Mouse (Mus musculus) liver, embryonic 12.5 days (tissue): ENCODE results near the gene Spred3. TPM values are rescaled to one million over a fixed set of nuclear protein-coding genes. Genes with fewer than 3 reads are reported as not detected.

Experiments
- ATAC-seq: fragments of 200-750 bp; cut with Nextera tagmentation; 2 replicates; pipeline ENCODE4 v1.8.0; 2017; ENCODE audit warnings: moderate number of reproducible peaks, mild to moderate bottlenecking, moderate library complexity
- H3K27ac ChIP-seq: fragments of 300-500 bp; sonication (generic); 2 replicates; pipeline ENCODE4 v1.5.1; 2016; ENCODE audit warnings: mild to moderate bottlenecking
- H3K27me3 ChIP-seq: fragments of 300-500 bp; sonication (generic); replicated peaks from 2 replicates; pipeline ENCODE4 v1.6.1; 2016; ENCODE audit warnings: mild to moderate bottlenecking, moderate library complexity
- H3K36me3 ChIP-seq: fragments of 300-500 bp; sonication (generic); 2 replicates; pipeline ENCODE4 v1.6.1; 2016; ENCODE audit warnings: mild to moderate bottlenecking, moderate library complexity
- H3K4me1 ChIP-seq: fragments of 300-500 bp; sonication (generic); 2 replicates; pipeline ENCODE4 v1.6.1; 2016
- H3K4me2 ChIP-seq: fragments of 300-500 bp; sonication (generic); 2 replicates; pipeline ENCODE4 v1.6.1; 2016; ENCODE audit warnings: mild to moderate bottlenecking, moderate library complexity
- H3K4me3 ChIP-seq: fragments of 300-500 bp; sonication (generic); 2 replicates; pipeline ENCODE4 v1.5.1; 2016; ENCODE audit warnings: mild to moderate bottlenecking, moderate library complexity
- H3K9ac ChIP-seq: fragments of 300-500 bp; sonication (generic); 2 replicates; pipeline ENCODE4 v1.6.1; 2016; ENCODE audit warnings: mild to moderate bottlenecking, moderate library complexity
- H3K9me3 ChIP-seq: fragments of 300-500 bp; sonication (generic); replicated peaks from 2 replicates; pipeline ENCODE4 v1.6.1; 2016; ENCODE audit warnings: mild to moderate bottlenecking, moderate library complexity
- WGBS: fragments of 180-500 bp; shearing (Covaris S2); methylation state at CpG from one replicate; pipeline ENCODE4 v1.1.7; 2016; ENCODE audit not compliant: insufficient replicate concordance; 5-methylcytosine and 5-hydroxymethylcytosine counted together
- polyA plus RNA-seq: library from polyadenylated mRNA; unstranded; fragments of >200 nt; fragmentation: Nextera tagmentation; extraction: Ambion mirVana; gene quantifications from 2 replicates; pipeline ENCODE4 v1.2.1, GENCODE M21; 2016

Spred3 gene
- polyA plus RNA-seq, 1 experiment from 2014 or later, result 0.72 TPM

DNA sequence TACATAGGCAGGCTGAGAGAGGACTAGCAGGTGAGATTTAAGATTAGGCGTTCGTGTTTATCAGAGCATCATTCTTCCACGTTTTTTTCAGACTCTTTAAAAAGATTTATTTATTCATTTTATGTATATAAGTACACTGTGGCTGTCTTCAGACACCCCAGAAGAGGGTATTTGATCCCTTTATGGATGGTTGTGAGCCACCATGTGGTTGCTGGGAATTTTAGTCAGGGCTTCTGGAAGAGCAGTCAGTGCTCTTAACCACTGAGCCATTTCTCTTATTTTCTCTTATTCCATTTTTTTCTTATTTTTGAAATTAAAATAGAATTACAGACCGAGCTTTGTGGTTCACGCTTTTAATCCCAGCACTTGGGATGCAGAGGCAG is 10.6 kb upstream of the Spred3 start:
- Histone ChIP-seq H3K4me1 (peaks cover 24% of the 10 kb centered on the region), H3K36me3 (peaks cover 27% of the 10 kb centered on the region), H3K27me3 (no peaks in the 10 kb centered on the region), H3K9me3 (no peaks in the 10 kb centered on the region), H3K9ac (0 out of 2 replicates have a peak overlapping the region, but pooled peaks have one; percentile 86), H3K27ac (no peak overlapping the region), H3K4me2 (peak overlapping the region; percentile 88), H3K4me3 (peak overlapping the region; percentile 84)
- ATAC-seq, result 0 out of 2 replicates have a peak, but pooled peaks have one; percentile 8
- WGBS, result 37% methylated on average over 5 of the region's 5 CpGs

DNA sequence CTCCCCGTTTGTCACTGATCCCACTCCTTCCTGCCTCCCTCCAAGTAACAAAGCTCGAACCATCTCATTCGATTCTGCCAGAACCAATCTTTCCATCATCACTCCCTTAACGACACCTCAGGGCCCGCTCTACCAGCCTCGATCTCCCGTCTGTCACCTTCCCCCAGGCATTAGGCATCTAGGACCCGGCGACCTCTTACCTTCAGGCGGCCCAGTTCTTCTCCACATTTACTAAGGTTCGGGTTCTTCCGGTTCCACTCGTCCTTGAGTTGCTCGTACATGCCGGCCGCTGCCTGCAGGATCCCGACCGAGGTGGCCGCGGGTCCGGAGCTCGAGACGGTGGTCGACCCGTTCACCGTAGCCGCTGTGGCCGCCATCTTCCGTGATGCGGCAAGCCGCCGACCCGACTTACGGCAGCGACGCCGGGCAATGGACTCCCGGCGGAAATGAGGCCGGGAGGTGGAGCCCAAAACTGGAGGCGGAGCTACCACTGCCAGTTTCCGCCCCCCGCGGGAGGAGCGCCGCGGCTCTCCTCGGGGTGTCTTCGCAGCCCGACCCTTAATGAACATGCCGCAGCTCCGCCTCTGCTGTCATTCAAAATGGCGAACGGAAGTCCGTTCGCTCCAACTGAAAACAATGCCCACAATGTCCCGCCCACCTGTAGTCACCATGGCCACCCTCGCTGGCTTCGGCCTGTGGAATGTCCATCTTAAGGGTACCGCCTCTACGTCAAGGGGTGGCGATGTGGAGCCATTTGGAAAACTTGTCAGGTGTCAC is 10.1 kb upstream of the Spred3 start, which contains the start of gene Psmd8:
Gene Psmd8 (minus strand): TSS at position 625 of the 777 bp plus-strand sequence.
- under 1% methylated on average over 62 of the region's 62 CpGs for WGBS
- ATAC-seq, result peak; percentile 92
- H3K4me1 ChIP-seq, result peaks cover 24% of the 10 kb centered on the region
- peak within 1 kb of the TSS; percentile 84 for H3K4me3 ChIP-seq
- peak within 1 kb of the TSS; percentile 88 for H3K4me2 ChIP-seq
- H3K36me3 ChIP-seq, result peaks cover 33% of the 10 kb centered on the region
- no peaks in the 10 kb centered on the region for H3K27me3 ChIP-seq
- peak within 1 kb of the TSS; percentile 75 for H3K27ac ChIP-seq
- no peaks in the 10 kb centered on the region for H3K9me3 ChIP-seq
- H3K9ac ChIP-seq, result peak within 1 kb of the TSS; percentile 86

DNA sequence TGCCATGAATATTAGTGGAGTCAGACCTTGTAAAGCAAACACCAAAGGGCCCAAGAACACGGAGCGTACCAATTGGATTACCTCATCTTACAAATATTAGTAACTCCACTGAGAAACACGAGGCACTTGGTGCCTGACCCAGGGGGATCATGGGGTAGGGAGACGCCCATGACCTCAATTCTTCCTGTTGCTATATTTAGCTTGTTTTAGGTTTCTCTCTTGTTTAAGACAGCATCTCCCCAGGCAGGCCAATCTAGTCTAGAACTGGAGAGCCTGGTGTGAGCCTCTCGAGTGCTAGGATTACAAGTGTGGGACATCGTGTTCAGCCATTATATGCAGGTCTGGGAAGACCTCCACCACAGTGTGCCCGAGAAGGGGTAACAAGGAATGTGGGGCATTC is 9.1 kb upstream of the Spred3 start:
- H3K36me3 ChIP-seq, result peaks cover 43% of the 10 kb centered on the region
- peak overlapping the region; percentile 88 for H3K4me2 ChIP-seq
- peak overlapping the region; percentile 75 for H3K27ac ChIP-seq
- H3K4me3 ChIP-seq, result peak overlapping the region; percentile 84
- H3K9me3 ChIP-seq, result no peaks in the 10 kb centered on the region
- WGBS, result 14% methylated on average over 7 of the region's 7 CpGs
- peak overlapping the region; percentile 86 for H3K9ac ChIP-seq
- no peak for ATAC-seq
- peaks cover 24% of the 10 kb centered on the region for H3K4me1 ChIP-seq
- H3K27me3 ChIP-seq, result peaks cover 3% of the 10 kb centered on the region

DNA sequence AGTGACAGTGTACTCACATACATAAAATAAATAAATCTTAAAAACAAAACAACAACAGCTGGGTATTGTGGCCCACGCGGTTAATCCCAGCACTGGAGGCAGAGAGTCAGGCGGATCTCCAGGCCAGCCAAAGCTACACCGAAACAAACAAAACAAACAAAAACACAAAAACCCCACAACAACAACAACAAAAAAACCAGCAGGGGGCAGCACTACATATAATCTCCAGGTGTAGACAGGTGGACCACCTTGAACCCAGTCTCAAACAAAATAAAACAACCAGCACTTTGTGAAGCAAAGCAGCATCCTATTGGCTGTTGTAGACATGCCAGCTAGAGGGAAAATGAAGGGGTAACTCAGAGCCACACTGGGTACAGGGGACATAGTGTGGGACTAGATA is 7.9 kb upstream of the Spred3 start:
- no peak for ATAC-seq
- Histone ChIP-seq H3K27me3 (peaks cover 15% of the 10 kb centered on the region), H3K9me3 (no peaks in the 10 kb centered on the region), H3K4me2 (peak overlapping the region; percentile 88), H3K4me1 (peaks cover 24% of the 10 kb centered on the region), H3K4me3 (no peak overlapping the region), H3K9ac (peak overlapping the region; percentile 86; the same call in 1 of the 2 replicates), H3K36me3 (peaks cover 55% of the 10 kb centered on the region), H3K27ac (no peak overlapping the region)
- WGBS, result 88% methylated on average over 4 of the region's 4 CpGs

DNA sequence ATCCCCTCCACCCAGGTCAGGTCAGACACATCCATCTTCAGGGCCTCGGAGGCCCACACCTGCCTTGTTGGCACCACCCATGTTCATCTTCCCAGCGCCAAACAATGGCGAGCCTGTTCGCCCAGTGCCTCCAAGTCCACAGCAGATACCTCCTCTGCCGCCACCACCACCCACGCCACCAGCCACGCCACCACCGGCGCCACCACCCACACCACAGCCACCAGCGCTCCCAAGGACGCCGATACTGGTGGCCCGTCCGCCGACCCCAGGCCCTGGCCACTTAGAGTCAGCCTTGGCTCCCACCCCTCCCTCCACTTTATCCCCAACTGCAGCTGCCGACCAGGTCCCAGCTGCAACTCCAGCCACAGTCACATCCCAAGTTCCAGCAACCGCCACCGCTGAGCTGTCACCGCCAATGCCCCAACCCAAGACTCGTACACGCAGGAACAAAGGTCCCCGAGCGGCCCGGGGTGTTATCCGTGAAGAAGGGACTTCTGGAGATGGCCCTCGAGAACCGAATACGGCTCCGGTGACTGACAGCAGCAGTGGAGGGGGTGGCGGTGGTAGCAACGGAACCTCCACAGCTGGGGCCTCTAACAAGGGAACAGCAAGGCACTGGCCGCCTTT is 2.3 kb upstream of the Spred3 start:
- WGBS, result 46% methylated on average over 32 of the region's 32 CpGs
- no peak overlapping the region for H3K4me2 ChIP-seq
- H3K9ac ChIP-seq, result no peak overlapping the region
- H3K27me3 ChIP-seq, result peaks cover 71% of the 10 kb centered on the region
- H3K4me1 ChIP-seq, result peaks cover 39% of the 10 kb centered on the region
- ATAC-seq, result no peak
- H3K27ac ChIP-seq, result no peak overlapping the region
- H3K36me3 ChIP-seq, result peaks cover 46% of the 10 kb centered on the region
- H3K9me3 ChIP-seq, result no peaks in the 10 kb centered on the region
- no peak overlapping the region for H3K4me3 ChIP-seq

DNA sequence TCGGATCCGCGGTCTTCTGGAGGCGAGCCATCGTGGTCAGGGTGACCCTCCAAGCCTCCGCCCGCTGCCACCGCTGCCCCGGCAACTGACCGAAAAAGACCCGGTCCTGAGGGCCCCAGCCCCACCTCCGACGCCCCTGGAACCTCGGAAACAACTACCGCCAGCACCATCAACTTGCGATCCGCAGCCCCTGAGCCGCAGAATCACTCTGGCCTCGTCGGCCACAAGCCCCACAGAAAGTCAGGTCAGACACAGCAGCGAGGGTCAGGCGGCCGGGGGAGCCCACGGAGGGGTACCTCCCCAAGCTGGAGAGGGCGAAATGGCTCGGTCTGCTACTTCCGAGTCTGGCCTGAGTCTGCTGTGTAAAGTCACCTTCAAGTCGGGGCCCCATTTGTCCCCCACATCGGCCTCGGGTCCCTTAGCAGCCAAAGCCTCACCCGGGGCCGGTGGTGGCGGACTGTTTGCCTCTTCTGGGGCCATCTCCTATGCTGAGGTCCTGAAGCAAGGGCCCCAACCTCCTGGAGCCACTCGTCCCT is 1.4 kb upstream of the Spred3 start:
- peak overlapping the region; percentile 69 for H3K4me2 ChIP-seq
- peaks cover 78% of the 10 kb centered on the region for H3K27me3 ChIP-seq
- no peak for ATAC-seq
- peaks cover 39% of the 10 kb centered on the region for H3K36me3 ChIP-seq
- no peaks in the 10 kb centered on the region for H3K9me3 ChIP-seq
- H3K9ac ChIP-seq, result peak overlapping the region; percentile 34; the same call in 1 of the 2 replicates
- no peak overlapping the region for H3K27ac ChIP-seq
- WGBS, result 8% methylated on average over 34 of the region's 34 CpGs
- H3K4me3 ChIP-seq, result peak overlapping the region; percentile 54
- peaks cover 39% of the 10 kb centered on the region for H3K4me1 ChIP-seq

DNA sequence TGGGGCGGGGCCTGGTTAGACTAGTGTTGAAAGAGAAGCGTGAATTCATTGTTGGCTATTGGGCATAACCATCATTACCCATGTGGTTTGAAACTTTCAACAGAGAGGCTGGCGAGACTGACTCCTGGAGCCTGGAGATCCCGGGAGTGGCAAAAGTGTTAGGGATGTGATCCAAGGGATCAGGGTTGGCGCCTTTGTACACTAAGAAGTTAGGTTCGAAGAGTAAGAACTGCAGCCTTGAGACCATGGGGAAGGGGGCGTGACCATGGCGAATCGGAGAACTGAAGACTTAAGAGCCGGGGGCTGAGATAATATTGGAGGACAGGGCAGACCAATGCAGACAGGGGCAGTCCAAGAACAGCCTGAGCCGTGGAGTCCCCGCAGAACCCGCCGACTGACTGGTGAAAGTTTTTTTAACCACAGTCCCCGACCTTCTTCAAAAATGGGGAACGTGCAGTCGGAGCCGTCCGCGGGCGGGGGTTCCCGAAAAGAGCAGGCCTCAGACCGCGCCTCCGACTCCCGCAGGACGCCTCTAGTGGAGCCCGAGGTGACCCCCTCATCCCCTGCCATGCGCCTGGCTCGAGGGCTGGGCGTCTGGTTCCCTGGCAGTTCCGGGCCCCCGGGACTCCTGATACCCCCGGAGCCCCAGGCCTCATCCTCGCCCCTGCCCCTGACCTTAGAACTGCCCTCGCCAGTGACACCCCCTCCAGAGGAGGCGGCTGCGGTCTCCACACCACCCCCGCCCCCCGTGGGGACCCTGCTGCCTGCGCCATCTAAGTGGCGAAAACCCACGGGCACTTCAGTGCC is 747 bp upstream of the Spred3 start:
- 1% methylated on average over 43 of the region's 43 CpGs for WGBS
- H3K27me3 ChIP-seq, result peaks cover 84% of the 10 kb centered on the region

DNA sequence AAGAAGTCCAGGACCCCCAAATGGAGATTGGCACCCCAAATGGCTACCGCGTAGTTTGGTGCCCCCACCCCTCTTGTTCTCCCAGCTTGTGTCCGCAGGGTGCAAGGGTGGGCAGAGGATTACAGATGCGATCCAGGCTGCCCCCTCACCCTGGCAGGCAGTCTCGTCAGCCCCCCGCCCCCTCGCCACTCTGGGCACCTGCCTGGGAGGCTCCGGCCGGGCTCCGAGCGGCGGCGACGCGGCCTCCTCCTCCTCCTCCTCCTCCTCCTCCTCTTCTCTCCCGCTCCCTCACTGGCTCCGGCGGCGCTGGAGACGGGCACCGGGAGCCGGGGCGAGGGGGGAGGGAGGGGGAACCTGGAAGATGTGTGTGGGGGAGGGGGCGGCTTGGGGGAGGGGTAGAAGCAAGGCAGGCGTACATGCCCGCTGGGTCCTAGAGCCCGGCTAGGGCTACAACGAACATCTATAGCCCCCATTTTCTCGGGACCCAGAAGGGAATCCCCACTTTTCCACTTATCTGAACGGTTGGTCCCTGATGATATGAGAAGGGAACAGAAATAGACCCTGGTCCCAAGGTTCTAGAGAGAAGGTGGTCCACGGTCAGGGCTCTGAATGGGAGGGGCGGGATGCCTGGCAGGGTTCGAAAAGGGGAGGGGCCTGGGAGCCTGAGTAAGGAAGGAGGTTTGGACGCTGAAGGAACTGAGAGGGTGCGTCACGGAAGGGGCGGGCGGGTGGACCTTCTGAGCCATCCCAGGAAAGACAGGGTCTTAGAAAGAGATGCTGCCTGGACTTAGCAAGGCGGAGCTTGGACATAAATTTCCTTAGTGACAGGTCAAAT is 763 bp downstream of the Spred3 start:
- peak; percentile 49 for ATAC-seq

More for the DNA sequence above, 747 bp upstream of the Spred3 start:
- Histone ChIP-seq H3K27ac (no peak overlapping the region), H3K4me1 (peaks cover 39% of the 10 kb centered on the region), H3K4me3 (peak overlapping the region; percentile 54), H3K9me3 (no peaks in the 10 kb centered on the region), H3K9ac (peak overlapping the region; percentile 34), H3K4me2 (peak overlapping the region; percentile 69), H3K36me3 (peaks cover 32% of the 10 kb centered on the region)
- peak; percentile 9; the same call in 1 of the 2 replicates for ATAC-seq

DNA sequence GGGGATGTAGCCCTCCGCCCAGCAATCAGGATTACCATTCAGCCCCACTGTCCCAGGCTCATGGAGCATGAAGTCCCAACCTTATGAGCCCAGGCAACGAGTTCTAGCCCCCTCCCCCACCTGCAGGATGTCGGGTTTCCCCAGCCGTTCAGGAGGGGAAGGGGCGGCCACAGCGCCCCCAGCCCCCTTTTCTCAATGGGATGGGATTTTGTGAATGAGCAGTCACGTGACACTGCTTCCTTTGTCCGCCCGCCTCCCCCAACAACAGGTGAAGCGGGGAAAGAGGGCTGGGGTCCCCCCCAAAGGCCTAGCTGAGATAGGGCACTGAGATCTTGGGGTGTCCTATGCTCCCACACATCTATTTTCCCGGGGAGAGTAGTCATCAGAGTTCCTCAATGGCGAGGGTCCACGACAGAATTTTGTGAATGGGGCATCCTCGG is 1.4 kb downstream of the Spred3 start:
- peak overlapping the region; percentile 54 for H3K4me3 ChIP-seq
- H3K4me1 ChIP-seq, result peaks cover 39% of the 10 kb centered on the region
- no peak for ATAC-seq
- H3K9ac ChIP-seq, result no peak overlapping the region
- H3K36me3 ChIP-seq, result peaks cover 10% of the 10 kb centered on the region
- no peak overlapping the region for H3K27ac ChIP-seq
- H3K4me2 ChIP-seq, result peak overlapping the region; percentile 69
- WGBS, result 5% methylated on average over 14 of the region's 14 CpGs
- H3K27me3 ChIP-seq, result peaks cover 87% of the 10 kb centered on the region
- H3K9me3 ChIP-seq, result no peaks in the 10 kb centered on the region

More for the DNA sequence above, 763 bp downstream of the Spred3 start:
- Histone ChIP-seq H3K27ac (no peak overlapping the region), H3K4me3 (peak overlapping the region; percentile 54), H3K9ac (peak overlapping the region; percentile 42), H3K27me3 (peaks cover 93% of the 10 kb centered on the region), H3K9me3 (no peaks in the 10 kb centered on the region), H3K4me2 (peak overlapping the region; percentile 69), H3K4me1 (peaks cover 39% of the 10 kb centered on the region), H3K36me3 (peaks cover 17% of the 10 kb centered on the region)
- 2% methylated on average over 28 of the region's 39 CpGs for WGBS

DNA sequence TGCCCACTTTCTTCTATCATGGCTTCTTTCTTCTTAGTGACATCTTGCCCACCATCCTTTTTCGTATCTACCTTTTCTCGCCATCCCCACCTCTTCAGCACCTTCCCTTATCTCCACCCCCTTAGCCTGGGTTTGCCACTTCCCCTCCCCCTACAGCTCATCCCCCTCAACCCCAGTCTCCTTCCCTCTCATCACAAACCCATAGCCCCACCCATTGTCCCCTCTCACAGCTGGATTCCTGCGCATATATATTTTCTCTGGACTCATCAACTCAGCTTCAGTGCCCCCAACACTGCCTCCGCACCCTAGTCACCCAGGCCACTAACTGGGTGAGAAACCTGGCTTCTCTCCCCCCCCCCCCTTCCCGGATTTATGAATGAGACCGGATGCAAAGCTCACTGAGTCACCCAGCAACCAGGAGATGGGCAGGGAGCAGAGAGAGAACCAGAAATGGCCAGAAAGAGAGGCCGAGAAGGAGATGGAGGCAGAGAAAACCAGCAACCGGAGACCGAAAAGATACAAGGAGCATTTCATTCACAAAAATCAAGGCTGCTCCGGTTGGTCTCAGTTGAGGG is 2.0 kb downstream of the Spred3 start:
- H3K36me3 ChIP-seq, result peaks cover 4% of the 10 kb centered on the region; the same call in 1 of the 2 replicates
- H3K9me3 ChIP-seq, result no peaks in the 10 kb centered on the region
- H3K9ac ChIP-seq, result no peak overlapping the region
- WGBS, result 8% methylated on average over 10 of the region's 10 CpGs
- H3K27ac ChIP-seq, result no peak overlapping the region
- H3K27me3 ChIP-seq, result peaks cover 81% of the 10 kb centered on the region
- peaks cover 41% of the 10 kb centered on the region for H3K4me1 ChIP-seq
- H3K4me2 ChIP-seq, result peak overlapping the region; percentile 69
- peak overlapping the region; percentile 54; the same call in 1 of the 2 replicates for H3K4me3 ChIP-seq
- no peak for ATAC-seq
